Mouse (Mus musculus) embryo, embryonic 11.5 days (tissue): ENCODE results near the gene Mgp.

Source experiments
- DNase-seq: peaks from one replicate; pipeline ENCODE4 v3.0.0-alpha.2; 2012; ENCODE audit warnings: low read depth, low spot score

Mgp gene

GRCm38 (mm10) chr6:136875670-136876069 lies at the start of gene Mgp:
Mgp (minus strand) TSS chr6:136875823.
- no peak for DNase-seq

GRCm38 (mm10) chr6:136925049-136925448 lies 49.4 kb upstream of the Mgp start:
- DNase-seq, result no peak

- no peak for DNase-seq
These were observed 47.9 kb upstream of the Mgp start, which contains the start of gene Pde6h for GRCm38 (mm10) chr6:136923532-136923931. Pde6h (plus strand) TSS chr6:136923832.

GRCm38 (mm10) chr6:136922871-136923270 lies 47.2 kb upstream of the Mgp start:
- DNase-seq, result no peak

GRCm38 (mm10) chr6:136922080-136922479 lies 46.5 kb upstream of the Mgp start, which contains the start of gene Erp27:
Erp27 (minus strand) TSS chr6:136922180.
- no peak for DNase-seq

- DNase-seq, result no peak
These were observed 46.0 kb upstream of the Mgp start for GRCm38 (mm10) chr6:136921601-136922000.

GRCm38 (mm10) chr6:136920320-136921257 lies 45.0 kb upstream of the Mgp start:
- no peak for DNase-seq

- no peak for DNase-seq
These were observed 42.3 kb upstream of the Mgp start for GRCm38 (mm10) chr6:136917885-136918284.

GRCm38 (mm10) chr6:136915721-136916395 lies 40.2 kb upstream of the Mgp start:
- no peak for DNase-seq

GRCm38 (mm10) chr6:136914234-136914633 lies 38.6 kb upstream of the Mgp start:
- no peak for DNase-seq

GRCm38 (mm10) chr6:136913384-136914126 lies 37.9 kb upstream of the Mgp start:
- no peak for DNase-seq

- no peak for DNase-seq
These were observed 37.2 kb upstream of the Mgp start for GRCm38 (mm10) chr6:136912751-136913265.

- no peak for DNase-seq
These were observed 34.7 kb upstream of the Mgp start for GRCm38 (mm10) chr6:136910247-136910890.

GRCm38 (mm10) chr6:136906937-136907293 lies 31.3 kb upstream of the Mgp start:
- no peak for DNase-seq

GRCm38 (mm10) chr6:136906283-136906936 lies 30.8 kb upstream of the Mgp start:
- no peak for DNase-seq

GRCm38 (mm10) chr6:136903885-136904470 lies 28.4 kb upstream of the Mgp start:
- DNase-seq, result no peak

GRCm38 (mm10) chr6:136902527-136902926 lies 26.9 kb upstream of the Mgp start:
- no peak for DNase-seq

- DNase-seq, result no peak
These were observed 25.4 kb upstream of the Mgp start for GRCm38 (mm10) chr6:136901010-136901409.

GRCm38 (mm10) chr6:136900369-136901009 lies 24.9 kb upstream of the Mgp start:
- DNase-seq, result no peak

GRCm38 (mm10) chr6:136898954-136899353 lies 23.3 kb upstream of the Mgp start:
- no peak for DNase-seq
